Mouse (Mus musculus) G1E-ER4 (cell line): Measurements from ENCODE around the gene Vezt. TPM values are rescaled to one million over a fixed set of nuclear protein-coding genes. Genes with fewer than 3 reads are reported as not detected.

Experiments used
- GATA1 ChIP-seq: IDR thresholded peaks from one replicate; pipeline ENCODE4 v1.8.0; 2012; ENCODE audit warnings: low read length, inconsistent platforms
- polyA plus RNA-seq: library from polyadenylated mRNA; stranded (reverse); fragments of >175 nt; gene quantifications from 2 replicates; pipeline ENCODE4 v1.2.3, GENCODE M21; 2012

Gene Vezt
- polyA plus RNA-seq, 1 experiment = 3.4 TPM

DNA sequence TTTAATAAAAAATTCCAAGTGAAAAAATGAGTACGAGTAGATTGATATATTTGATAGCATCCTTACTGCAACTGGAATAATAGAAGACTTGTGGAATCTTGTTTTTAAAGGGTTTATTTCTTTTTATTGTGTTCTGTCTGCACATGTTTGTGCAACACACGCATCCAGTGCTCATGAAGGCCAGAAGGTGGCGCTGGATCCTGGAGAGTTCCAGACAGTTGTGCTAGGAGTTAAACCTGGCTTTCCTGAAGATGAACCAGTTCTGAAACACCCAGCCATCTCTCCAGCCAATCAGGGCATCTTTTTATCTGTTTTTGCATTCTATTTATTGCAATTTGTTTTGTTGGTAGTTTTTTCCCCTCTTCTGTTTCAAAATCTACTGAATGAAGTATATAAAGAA, 22.4 kb downstream of the Vezt start:
- no peak for TF ChIP-seq GATA1

DNA sequence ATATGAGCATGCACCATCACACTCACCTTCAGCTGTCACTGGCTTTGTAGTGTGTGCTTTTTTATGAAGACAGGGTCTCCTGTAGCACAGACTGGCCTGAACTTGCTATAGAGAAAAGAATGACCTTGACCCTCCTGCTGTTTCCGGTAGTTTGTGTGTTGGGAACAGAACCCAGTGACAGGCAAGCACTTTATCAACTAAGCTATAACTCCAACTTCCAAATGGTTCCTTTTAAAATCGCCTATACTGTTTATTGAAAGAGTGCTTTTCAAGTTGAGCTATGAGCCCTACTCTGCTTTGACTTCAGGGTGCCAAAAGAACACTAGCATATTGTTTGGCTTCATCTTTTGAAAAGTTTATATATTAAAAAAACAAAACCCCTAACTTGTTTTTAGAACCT, 24.6 kb downstream of the Vezt start:
- no peak for TF ChIP-seq GATA1

DNA sequence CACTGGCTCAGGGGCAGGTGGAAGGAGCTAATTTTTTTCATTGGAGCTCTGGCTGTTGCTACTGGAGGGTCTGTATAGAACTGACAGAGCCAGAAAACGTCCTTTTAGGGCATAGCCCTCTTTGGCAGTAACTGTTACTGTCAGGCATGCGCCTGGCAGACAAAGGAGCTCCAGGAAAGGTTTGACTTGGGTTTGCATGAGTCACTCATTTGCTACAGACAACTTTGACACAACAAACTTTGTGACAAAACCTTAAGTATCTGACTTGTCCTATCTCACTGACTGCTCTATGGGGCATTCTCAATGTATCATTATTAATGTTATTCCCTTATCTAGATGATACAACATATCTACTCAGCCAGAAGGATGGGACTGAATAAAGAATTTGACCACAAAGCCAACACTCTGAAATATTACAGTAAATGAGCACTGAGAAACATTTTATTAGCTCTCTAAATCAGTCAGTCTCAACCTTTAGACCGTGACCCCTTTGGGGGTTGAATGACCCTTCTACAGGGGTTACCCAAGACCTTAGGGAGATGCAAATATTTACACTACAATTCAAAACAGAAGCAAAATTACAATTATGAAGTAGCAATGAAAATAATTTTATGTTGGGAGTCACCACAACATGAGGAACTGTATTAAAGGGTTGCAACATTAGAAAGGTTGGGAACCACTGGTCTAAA, 25.5 kb downstream of the Vezt start:
- TF ChIP-seq GATA1 = no peak

DNA sequence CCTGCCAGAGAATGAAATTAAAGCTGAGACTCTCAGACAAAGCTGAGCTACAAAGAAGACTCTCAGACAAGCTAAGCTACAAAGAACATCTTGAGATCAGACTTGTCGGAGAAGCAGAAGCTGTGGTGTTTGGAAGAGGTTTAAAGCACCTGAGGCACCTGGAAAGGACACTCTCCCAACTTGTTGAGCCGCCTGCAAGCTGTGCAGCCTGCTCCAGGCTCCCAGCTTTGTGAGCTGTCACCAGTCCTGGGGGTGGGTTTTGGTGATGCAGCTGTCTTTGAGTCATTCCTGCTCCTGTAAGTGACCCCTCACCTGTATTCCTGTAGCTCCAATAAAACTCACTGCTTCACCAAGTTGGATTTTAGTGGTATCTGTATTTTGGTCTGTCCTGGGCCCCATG, 27.3 kb downstream of the Vezt start:
- no peak for TF ChIP-seq GATA1

- TF ChIP-seq GATA1 = no peak
Observed at GRCm38 (mm10) chr10:94000223-94000622, 35.4 kb downstream of the Vezt start.

DNA sequence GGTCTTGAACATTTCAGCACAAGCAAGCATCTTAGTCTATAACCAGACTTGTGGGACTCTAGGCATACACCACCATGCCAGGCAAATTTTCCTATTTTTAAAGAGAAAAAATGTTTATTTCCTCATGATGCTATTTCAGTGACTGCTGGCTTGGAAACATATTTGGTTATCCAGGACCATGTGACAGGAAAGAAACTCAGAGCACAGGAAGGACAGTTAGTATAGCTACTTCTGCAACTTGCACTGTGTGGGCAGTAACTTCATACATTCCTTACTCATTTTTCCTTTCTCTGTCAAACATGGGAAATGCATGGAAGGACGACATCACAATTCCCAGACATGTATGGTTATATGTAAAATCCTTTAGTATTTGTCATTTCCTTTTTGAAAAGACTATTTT, 36.3 kb downstream of the Vezt start:
- no peak for TF ChIP-seq GATA1

DNA sequence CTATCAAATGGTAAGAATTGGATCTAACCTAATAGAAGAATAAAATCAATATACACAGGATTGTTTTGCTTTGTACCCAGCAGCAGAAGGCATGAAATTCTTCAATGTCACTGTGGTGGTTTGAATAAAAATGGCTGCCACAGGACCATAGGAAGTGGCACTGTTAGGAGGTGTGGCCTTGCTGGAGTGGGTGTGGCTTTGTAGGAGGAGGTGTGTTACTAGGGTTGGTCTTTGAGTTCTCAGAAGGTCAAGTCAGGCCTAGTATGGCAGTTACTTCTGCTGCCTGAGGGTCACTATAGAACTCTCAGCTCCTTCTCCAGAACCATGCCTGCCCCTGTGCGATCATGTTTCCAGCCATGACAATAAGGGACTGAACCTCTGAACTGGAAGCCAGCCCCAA, 40.5 kb downstream of the Vezt start:
- no peak for TF ChIP-seq GATA1

- TF ChIP-seq GATA1 = no peak
Observed at GRCm38 (mm10) chr10:93994136-93994535, 41.5 kb downstream of the Vezt start.

GRCm38 (mm10) chr10:93985357-93985756, 50.3 kb downstream of the Vezt start:
- TF ChIP-seq GATA1 = no peak

DNA sequence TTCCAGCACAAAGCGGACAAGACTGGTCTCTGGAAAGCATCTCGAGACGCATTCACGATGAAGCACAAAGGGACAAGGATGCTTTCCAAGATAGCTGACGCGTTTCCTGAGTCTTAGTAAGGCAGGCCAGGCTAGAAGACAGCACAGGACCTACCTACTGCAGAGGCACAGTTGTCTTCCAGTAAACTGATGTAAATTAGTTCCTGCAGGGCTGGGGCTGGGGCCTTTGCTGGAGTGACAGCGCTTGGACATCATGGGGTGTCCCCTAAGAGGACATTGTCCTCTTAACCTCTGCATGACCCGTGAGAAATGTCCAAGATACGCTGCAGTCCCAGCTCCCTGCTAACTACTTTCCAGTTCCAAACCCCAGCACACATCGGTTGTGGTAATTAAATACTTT, 66.3 kb downstream of the Vezt start:
- no peak for TF ChIP-seq GATA1

- TF ChIP-seq GATA1 = no peak
Observed at GRCm38 (mm10) chr10:93967486-93967885, 68.1 kb downstream of the Vezt start.

- no peak for TF ChIP-seq GATA1
Observed at GRCm38 (mm10) chr10:93954023-93954422, 81.6 kb downstream of the Vezt start.

DNA sequence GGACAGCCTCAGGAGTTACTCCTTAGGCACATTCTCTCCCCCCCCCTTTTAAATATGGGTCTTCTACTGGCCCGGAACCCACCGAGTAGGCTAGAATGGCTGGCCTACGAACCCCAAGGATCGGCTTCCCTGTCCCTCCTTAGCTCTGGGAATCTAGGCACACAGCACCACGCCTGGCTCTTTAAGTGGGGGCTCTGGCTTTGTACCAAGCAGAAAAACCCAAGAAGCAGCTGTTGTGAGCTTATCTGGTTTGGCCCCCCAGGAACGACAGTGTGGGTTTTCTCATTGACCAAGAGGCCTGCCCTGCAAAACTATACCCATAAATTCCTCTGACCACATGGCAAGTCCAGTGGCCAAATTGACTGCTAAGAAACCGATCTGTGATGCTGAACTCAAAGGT, 82.1 kb downstream of the Vezt start:
- no peak for TF ChIP-seq GATA1

GRCm38 (mm10) chr10:93950991-93951390, 84.6 kb downstream of the Vezt start:
- TF ChIP-seq GATA1 = no peak

DNA sequence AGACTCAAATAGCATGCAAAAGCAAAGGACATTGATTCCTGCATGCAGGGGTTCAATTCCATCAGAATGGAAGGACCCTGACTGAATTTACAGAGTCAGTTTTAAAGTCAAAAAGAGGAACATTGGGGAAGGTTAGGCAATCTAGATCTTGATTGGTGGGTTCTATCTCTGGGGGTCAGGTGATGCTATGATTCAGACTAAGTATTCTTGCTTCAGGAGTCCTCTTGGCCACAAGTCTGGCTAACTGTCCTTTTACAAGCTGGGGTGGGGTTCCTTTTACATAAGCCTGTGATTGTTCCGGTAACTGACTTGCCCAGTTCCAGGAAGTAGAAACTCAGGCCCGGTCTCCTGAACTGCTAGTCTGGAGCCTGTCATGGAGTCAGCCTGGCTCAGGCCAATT, 85.7 kb downstream of the Vezt start:
- TF ChIP-seq GATA1 = no peak

- TF ChIP-seq GATA1 = no peak
Observed at GRCm38 (mm10) chr10:93945843-93946499, 89.6 kb downstream of the Vezt start.

- TF ChIP-seq GATA1 = no peak
Observed at GRCm38 (mm10) chr10:93945364-93945763, 90.3 kb downstream of the Vezt start.
